Mouse (Mus musculus): ENCODE data around the gene Trdn. TPM values are rescaled to one million over a fixed set of nuclear protein-coding genes. Genes with fewer than 3 reads are reported as not detected.

Trdn gene
- polyA plus RNA-seq (2016; fragmentation: Nextera tagmentation; extraction: Ambion mirVana) = not detected in 2 replicates

GRCm38 (mm10) chr10:33080254-33080653 is at the start of gene Trdn:
TSS of gene Trdn (plus strand) at chr10:33080554.
- H3K27me3 ChIP-seq (ENCODE audit: low read depth, poor library complexity, severe bottlenecking) = no peaks in the 10 kb centered on the region
- no peak within 1 kb of the TSS for H3K4me3 ChIP-seq
- 90% methylated on average over 1 of the region's 1 CpGs for WGBS
- H3K4me1 ChIP-seq = no peaks in the 10 kb centered on the region
- H3K9me3 ChIP-seq (replicated peaks) = no peaks in the 10 kb centered on the region
- DNase-seq (ENCODE audit: low spot score) = no peak
- no peak within 1 kb of the TSS for H3K27ac ChIP-seq (replicated peaks)
- H3K36me3 ChIP-seq = no peaks in the 10 kb centered on the region

- H3K27ac ChIP-seq (replicated peaks) = no peak overlapping the region
- no peaks in the 10 kb centered on the region for H3K4me1 ChIP-seq
- no peaks in the 10 kb centered on the region for H3K9me3 ChIP-seq (replicated peaks)
- no peaks in the 10 kb centered on the region for H3K27me3 ChIP-seq (ENCODE audit: low read depth, poor library complexity, severe bottlenecking)
- DNase-seq (ENCODE audit: low spot score) = no peak
- no peaks in the 10 kb centered on the region for H3K36me3 ChIP-seq
- WGBS = 88% methylated on average over 1 of the region's 1 CpGs
- H3K4me3 ChIP-seq = no peak overlapping the region
Measured at GRCm38 (mm10) chr10:33060771-33061170, 19.6 kb upstream of the Trdn start.

- Histone ChIP-seq H3K27ac (replicated peaks) (no peak overlapping the region), H3K27me3 (ENCODE audit: low read depth, poor library complexity, severe bottlenecking) (no peaks in the 10 kb centered on the region), H3K4me3 (no peak overlapping the region), H3K9me3 (replicated peaks) (no peaks in the 10 kb centered on the region), H3K36me3 (no peaks in the 10 kb centered on the region), H3K4me1 (no peaks in the 10 kb centered on the region)
- 100% methylated on average over 1 of the region's 1 CpGs for WGBS
- no peak for DNase-seq (ENCODE audit: low spot score)
Measured at GRCm38 (mm10) chr10:33065566-33065965, 14.8 kb upstream of the Trdn start.

GRCm38 (mm10) chr10:33073126-33073525 is 7.2 kb upstream of the Trdn start:
- 84% methylated on average over 3 of the region's 3 CpGs for WGBS
- no peaks in the 10 kb centered on the region for H3K36me3 ChIP-seq
- H3K9me3 ChIP-seq (replicated peaks) = no peaks in the 10 kb centered on the region
- no peaks in the 10 kb centered on the region for H3K4me1 ChIP-seq
- H3K27me3 ChIP-seq (ENCODE audit: low read depth, poor library complexity, severe bottlenecking) = no peaks in the 10 kb centered on the region
- DNase-seq (ENCODE audit: low spot score) = no peak
- no peak overlapping the region for H3K27ac ChIP-seq (replicated peaks)
- no peak overlapping the region for H3K4me3 ChIP-seq

- H3K27ac ChIP-seq (replicated peaks) = no peak overlapping the region
- no peaks in the 10 kb centered on the region for H3K4me1 ChIP-seq
- no peaks in the 10 kb centered on the region for H3K36me3 ChIP-seq
- 76% methylated on average over 2 of the region's 2 CpGs for WGBS
- no peaks in the 10 kb centered on the region for H3K9me3 ChIP-seq (replicated peaks)
- no peak for DNase-seq (ENCODE audit: low spot score)
- no peaks in the 10 kb centered on the region for H3K27me3 ChIP-seq (ENCODE audit: low read depth, poor library complexity, severe bottlenecking)
- H3K4me3 ChIP-seq = no peak overlapping the region
Measured at GRCm38 (mm10) chr10:33082151-33082844, 1.9 kb downstream of the Trdn start.

- H3K27ac ChIP-seq (replicated peaks) = no peak overlapping the region
- H3K36me3 ChIP-seq = no peaks in the 10 kb centered on the region
- 91% methylated on average over 1 of the region's 1 CpGs for WGBS
- no peak overlapping the region for H3K4me3 ChIP-seq
- no peak for DNase-seq (ENCODE audit: low spot score)
- no peaks in the 10 kb centered on the region for H3K4me1 ChIP-seq
- H3K9me3 ChIP-seq (replicated peaks) = no peaks in the 10 kb centered on the region
- no peaks in the 10 kb centered on the region for H3K27me3 ChIP-seq (ENCODE audit: low read depth, poor library complexity, severe bottlenecking)
Measured at GRCm38 (mm10) chr10:33082961-33083626, 2.7 kb downstream of the Trdn start.

- Histone ChIP-seq H3K27me3 (ENCODE audit: low read depth, poor library complexity, severe bottlenecking) (no peaks in the 10 kb centered on the region), H3K4me3 (no peak overlapping the region), H3K36me3 (no peaks in the 10 kb centered on the region), H3K27ac (replicated peaks) (no peak overlapping the region), H3K4me1 (no peaks in the 10 kb centered on the region), H3K9me3 (replicated peaks) (no peaks in the 10 kb centered on the region)
- 82% methylated on average over 5 of the region's 5 CpGs for WGBS
- DNase-seq (ENCODE audit: low spot score) = no peak
Measured at GRCm38 (mm10) chr10:33083627-33084158, 3.3 kb downstream of the Trdn start.

- DNase-seq (ENCODE audit: low spot score) = no peak
- no peaks in the 10 kb centered on the region for H3K4me1 ChIP-seq
- no peaks in the 10 kb centered on the region for H3K27me3 ChIP-seq (ENCODE audit: low read depth, poor library complexity, severe bottlenecking)
- no peaks in the 10 kb centered on the region for H3K9me3 ChIP-seq (replicated peaks)
- H3K36me3 ChIP-seq = no peaks in the 10 kb centered on the region
- no peak overlapping the region for H3K4me3 ChIP-seq
- H3K27ac ChIP-seq (replicated peaks) = no peak overlapping the region
Measured at GRCm38 (mm10) chr10:33088403-33088802, 8.0 kb downstream of the Trdn start.

- Histone ChIP-seq H3K4me1 (no peaks in the 10 kb centered on the region), H3K4me3 (no peak overlapping the region), H3K27me3 (ENCODE audit: low read depth, poor library complexity, severe bottlenecking) (no peaks in the 10 kb centered on the region), H3K36me3 (no peaks in the 10 kb centered on the region), H3K27ac (replicated peaks) (no peak overlapping the region), H3K9me3 (replicated peaks) (no peaks in the 10 kb centered on the region)
- DNase-seq (ENCODE audit: low spot score) = no peak
- WGBS = 85% methylated on average over 1 of the region's 1 CpGs
Measured at GRCm38 (mm10) chr10:33092400-33092799, 12.0 kb downstream of the Trdn start.

- Histone ChIP-seq H3K27ac (replicated peaks) (no peak overlapping the region), H3K4me1 (no peaks in the 10 kb centered on the region), H3K36me3 (no peaks in the 10 kb centered on the region), H3K27me3 (ENCODE audit: low read depth, poor library complexity, severe bottlenecking) (no peaks in the 10 kb centered on the region), H3K9me3 (replicated peaks) (no peaks in the 10 kb centered on the region), H3K4me3 (no peak overlapping the region)
- DNase-seq (ENCODE audit: low spot score) = no peak
Measured at GRCm38 (mm10) chr10:33107942-33108341, 27.6 kb downstream of the Trdn start.

GRCm38 (mm10) chr10:33123028-33123427 is 42.7 kb downstream of the Trdn start:
- DNase-seq (ENCODE audit: low spot score) = no peak
- no peak overlapping the region for H3K4me3 ChIP-seq
- no peaks in the 10 kb centered on the region for H3K4me1 ChIP-seq
- H3K9me3 ChIP-seq (replicated peaks) = no peaks in the 10 kb centered on the region
- no peaks in the 10 kb centered on the region for H3K27me3 ChIP-seq (ENCODE audit: low read depth, poor library complexity, severe bottlenecking)
- H3K36me3 ChIP-seq = no peaks in the 10 kb centered on the region
- H3K27ac ChIP-seq (replicated peaks) = no peak overlapping the region

- no peak overlapping the region for H3K4me3 ChIP-seq
- no peaks in the 10 kb centered on the region for H3K36me3 ChIP-seq
- no peaks in the 10 kb centered on the region for H3K4me1 ChIP-seq
- H3K27me3 ChIP-seq (ENCODE audit: low read depth, poor library complexity, severe bottlenecking) = no peaks in the 10 kb centered on the region
- 90% methylated on average over 1 of the region's 1 CpGs for WGBS
- H3K9me3 ChIP-seq (replicated peaks) = no peaks in the 10 kb centered on the region
- DNase-seq (ENCODE audit: low spot score) = no peak
- H3K27ac ChIP-seq (replicated peaks) = no peak overlapping the region
Measured at GRCm38 (mm10) chr10:33144911-33145310, 64.6 kb downstream of the Trdn start.

Data from midbrain, embryonic 10.5 days (tissue).